Mouse (Mus musculus) MEL (cell line): ENCODE data around the gene Ezh1.

Experiments used
- BHLHE40 ChIP-seq: IDR thresholded peaks from 2 replicates; pipeline ENCODE4 v1.6.1; 2012; ENCODE audit warnings: low read depth, mild to moderate bottlenecking, inconsistent platforms, low read length, improper control_type of control experiment, borderline replicate concordance
- CHD1 ChIP-seq: IDR thresholded peaks from 2 replicates; pipeline ENCODE4 v1.6.1; 2012; ENCODE audit warnings: low read depth, mild to moderate bottlenecking, inconsistent platforms, low read length, improper control_type of control experiment
- ELF1 ChIP-seq: IDR thresholded peaks from 2 replicates; pipeline ENCODE4 v1.6.1; 2014; ENCODE audit warnings: low read depth, mild to moderate bottlenecking, inconsistent platforms, low read length, improper control_type of control experiment, moderate library complexity
- EP300 ChIP-seq, 2 experiments: IDR thresholded peaks; 2 replicates each; pipeline ENCODE4 v1.6.1; 2011; ENCODE audit warnings: improper control_type of control experiment in 2 of 2, low read length in 2 of 2, low read depth in 1 of 2, mild to moderate bottlenecking in 1 of 2
- HCFC1 ChIP-seq: IDR thresholded peaks from 2 replicates; pipeline ENCODE4 v1.6.1; 2012; ENCODE audit warnings: low read depth, mild to moderate bottlenecking, inconsistent platforms, low read length, improper control_type of control experiment, moderate library complexity
- SMC3 ChIP-seq: IDR thresholded peaks from 2 replicates; pipeline ENCODE4 v1.6.1; 2011; ENCODE audit warnings: low read depth, low read length, improper control_type of control experiment

- TF ChIP-seq EP300 (IDR thresholded peaks at IDR 0.05; ENCODE audit: low read depth in 1 of 2, low read length in 2 of 2) (no peak), SMC3 (no peak), ELF1 (no peak), BHLHE40 (no peak), HCFC1 (no peak), CHD1 (no peak)
Measured at GRCm38 (mm10) chr11:101170354-101170810, 55.9 kb downstream of the Ezh1 start, which contains the start of gene Cntnap1.
